Mouse (Mus musculus): Measurements from ENCODE around the gene Tmx4.
A peak's percentile ranks its signal among the peaks of the same experiment; 100 is the strongest.
"Not testable (repeated sequence)": the region's sequence is repeated elsewhere in the genome, so short reads cannot be mapped to it uniquely, and the experiment has no call there.

Tmx4 gene

DNA sequence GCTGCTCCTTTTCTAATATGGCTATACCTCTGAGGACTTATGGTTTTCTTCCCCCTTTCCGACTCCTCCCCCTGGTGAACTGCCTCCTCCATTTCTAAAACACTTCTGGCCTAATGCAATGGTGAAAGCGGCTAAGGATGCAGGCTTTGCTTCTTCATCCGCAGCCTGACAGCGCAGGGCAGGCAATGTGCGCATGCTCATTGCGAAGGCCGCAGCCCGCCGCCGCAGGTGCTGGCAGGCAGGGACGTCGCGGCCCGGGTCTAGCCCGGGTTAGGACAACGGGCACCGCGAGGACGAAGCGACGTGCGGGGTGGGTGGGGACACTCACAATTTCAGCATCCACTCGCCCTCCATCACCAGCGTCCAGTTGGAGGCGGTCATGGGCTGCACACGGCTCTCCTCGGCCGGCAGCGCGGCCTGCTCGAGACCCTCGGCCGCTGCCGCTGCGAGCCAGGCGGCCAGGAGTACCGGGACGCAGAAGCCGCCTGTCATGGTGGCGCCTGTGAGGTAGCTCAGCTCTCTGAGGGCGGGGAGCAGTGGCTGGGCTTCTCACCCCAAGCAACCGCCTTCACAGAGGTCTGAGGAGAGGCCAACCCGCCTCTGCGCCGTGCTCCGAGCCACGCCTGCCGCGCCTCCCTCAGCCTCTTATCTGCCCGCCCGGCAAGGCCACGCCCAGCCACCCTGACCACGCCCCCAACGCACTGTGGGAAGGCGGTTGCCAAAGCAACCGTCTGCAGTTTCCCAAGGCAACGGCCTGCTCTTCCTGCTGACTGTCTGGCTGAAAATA lies at the start of gene Tmx4:
TSS of gene Tmx4 (minus strand) at position 632 of the 787 bp plus-strand sequence.
- peak; percentile 96 for DNase-seq (ENCODE audit: low spot score)

DNA sequence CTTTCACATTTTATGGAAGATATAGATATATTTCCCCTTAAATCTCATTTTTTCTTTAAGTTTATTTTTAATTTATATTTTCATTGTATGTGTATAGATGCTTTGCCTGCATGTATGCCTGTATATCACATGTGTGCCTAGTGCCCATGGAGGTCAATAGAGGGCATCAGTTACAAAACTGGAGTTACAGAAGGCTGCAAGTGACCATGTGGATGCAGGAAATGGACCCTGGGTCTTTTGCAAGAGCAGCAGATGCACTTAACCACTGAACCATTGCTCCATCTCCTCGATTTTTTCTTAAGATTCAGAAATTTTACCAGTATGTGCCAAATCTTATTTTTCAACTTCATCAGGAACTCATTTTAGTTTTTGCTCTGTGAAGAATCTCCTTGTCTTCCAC lies 48.2 kb upstream of the Tmx4 start:
- no peak for DNase-seq (ENCODE audit: low spot score)

DNA sequence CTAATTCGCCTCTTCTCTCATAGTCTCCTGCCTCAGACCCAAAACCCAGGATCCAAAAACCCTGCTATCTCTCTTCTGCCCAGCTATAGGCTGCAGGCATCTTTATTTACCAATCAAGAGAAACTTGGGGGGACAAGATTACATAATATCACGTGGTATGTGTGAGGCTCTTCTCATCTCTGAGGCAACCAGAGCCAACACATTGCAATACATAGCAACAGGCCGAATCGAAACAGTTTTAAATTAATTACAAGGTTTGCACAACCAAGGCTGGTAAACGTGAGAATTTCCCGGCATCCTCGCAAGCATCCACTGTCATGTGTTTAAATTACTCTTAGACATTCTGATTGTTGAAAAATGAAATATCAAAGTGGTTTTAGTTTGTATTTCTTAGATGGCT lies 47.1 kb upstream of the Tmx4 start:
- no peak for DNase-seq (ENCODE audit: low spot score)

DNA sequence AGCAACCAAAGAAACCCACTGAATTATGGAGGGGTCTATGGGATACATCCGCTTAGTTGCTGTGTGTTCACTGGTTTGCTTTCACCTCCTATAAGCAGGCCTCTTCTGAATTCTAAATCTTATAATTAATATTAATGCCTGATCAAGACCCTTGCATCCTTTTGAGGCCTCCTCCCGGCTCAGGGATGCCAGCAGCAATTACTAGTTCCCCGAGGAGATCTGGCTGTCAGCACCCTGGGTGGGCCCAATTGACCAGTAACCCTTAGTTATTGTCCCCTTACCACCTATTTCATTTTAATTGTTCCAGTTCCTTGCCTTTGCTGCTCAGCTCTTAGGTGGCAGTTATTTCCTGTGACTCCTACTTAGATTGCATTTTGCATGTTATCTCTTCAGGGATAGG lies 38.4 kb upstream of the Tmx4 start:
- DNase-seq (ENCODE audit: low spot score): no peak

DNA sequence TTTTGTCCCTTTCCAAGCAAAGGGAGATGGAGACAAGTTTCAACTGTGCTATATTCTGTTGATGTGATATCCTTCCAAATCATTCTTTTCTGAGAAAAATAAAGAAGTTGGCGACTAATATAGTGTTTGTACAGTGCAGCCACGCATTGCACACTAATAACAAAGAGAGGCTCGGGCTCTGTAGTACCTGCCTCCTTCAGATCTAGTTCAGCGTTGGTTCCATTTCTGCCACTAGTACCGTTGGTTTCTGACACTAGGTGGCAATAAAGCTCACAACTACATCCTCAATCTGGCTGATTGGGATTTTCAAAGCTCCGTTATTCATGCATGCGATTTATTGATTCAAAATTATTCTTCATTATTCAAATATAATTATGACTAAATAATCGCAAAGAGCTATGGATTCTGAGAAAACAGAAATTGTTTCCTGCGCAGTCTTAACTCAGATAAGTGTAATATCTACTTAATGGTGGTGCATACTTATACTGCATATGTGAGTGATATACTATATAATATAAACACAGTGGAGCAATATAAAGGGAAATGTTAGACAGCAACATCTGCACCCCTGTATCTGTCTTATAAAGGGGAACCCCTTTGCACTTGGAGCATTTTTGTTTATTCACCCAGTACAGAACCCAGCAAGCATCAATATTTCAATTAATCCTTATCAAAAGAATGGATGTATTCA lies 37.5 kb upstream of the Tmx4 start:
- no peak for DNase-seq (ENCODE audit: low spot score)

DNA sequence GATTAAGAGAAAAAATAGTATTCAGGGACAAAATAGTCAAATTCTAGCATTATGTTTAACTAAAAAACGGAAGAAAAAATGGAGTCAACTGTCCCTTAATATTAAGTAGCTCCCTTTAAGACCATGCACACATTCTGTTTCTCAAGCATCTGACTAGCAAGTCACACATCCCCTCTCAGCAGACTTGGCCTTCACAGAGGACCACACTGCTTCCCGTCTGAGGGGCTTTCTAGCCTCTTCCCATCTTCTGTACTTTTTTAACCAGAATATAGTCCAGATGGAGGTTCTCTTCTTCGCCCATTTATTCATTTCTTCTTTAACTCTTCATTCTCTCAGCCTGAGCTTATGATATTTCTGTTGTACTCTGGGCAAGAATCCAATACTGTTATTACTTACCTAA lies 35.6 kb upstream of the Tmx4 start:
- DNase-seq (ENCODE audit: low spot score): no peak

- DNase-seq (ENCODE audit: low spot score): no peak
Observed at GRCm38 (mm10) chr2:134675465-134675864, 31.5 kb upstream of the Tmx4 start.

- peak; percentile 11 for DNase-seq (ENCODE audit: low spot score)
Observed at GRCm38 (mm10) chr2:134673604-134674003, 29.7 kb upstream of the Tmx4 start.

DNA sequence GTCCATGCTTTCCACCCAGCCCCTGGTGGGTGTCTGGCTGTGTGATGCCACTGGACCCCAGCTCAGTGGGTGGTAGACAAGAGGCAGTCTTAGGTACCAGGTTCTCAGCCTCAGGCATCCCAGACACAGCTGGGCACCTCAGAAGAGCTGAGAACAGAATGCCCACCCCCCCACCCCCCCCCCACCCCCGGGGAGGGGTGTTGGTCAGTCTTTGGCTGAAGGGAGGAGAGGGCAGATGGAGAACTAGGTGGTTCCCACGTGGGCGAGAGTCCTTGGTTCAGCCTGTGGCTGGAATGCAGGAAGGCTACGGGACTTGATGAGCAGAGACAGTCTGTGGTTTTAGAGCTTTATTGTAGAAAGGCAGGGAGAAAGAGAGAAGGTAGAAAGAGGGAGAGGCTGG lies 12.5 kb upstream of the Tmx4 start:
- no peak for DNase-seq (ENCODE audit: low spot score)

GRCm38 (mm10) chr2:134654668-134655067 lies 10.7 kb upstream of the Tmx4 start:
- no peak for DNase-seq (ENCODE audit: low spot score)

GRCm38 (mm10) chr2:134652759-134653158 lies 8.8 kb upstream of the Tmx4 start:
- DNase-seq (ENCODE audit: low spot score): no peak

GRCm38 (mm10) chr2:134648999-134649398 lies 5.1 kb upstream of the Tmx4 start:
- no peak for DNase-seq (ENCODE audit: low spot score)

DNA sequence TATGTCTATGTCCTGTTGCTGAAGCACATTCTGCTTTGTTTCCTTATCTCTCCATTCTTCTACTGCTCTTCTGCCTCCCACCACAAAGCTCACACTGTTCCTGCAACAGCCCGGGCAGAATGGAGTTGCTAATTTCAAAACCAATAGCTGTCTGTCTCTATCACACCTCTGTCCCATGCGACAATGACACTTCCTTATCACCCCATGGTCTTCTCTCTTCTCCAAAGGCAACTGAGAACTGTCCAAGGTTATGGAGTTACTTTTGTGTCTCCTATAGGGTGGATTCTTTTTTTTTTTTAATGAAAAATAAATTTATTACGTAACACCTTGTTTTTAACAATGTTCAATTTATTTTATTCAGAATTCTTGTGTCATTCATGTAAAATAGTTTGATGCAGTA lies 1.8 kb upstream of the Tmx4 start:
- no peak for DNase-seq (ENCODE audit: low spot score)

- DNase-seq (ENCODE audit: low spot score): no peak
Observed at GRCm38 (mm10) chr2:134645166-134645565, 1.2 kb upstream of the Tmx4 start.

DNA sequence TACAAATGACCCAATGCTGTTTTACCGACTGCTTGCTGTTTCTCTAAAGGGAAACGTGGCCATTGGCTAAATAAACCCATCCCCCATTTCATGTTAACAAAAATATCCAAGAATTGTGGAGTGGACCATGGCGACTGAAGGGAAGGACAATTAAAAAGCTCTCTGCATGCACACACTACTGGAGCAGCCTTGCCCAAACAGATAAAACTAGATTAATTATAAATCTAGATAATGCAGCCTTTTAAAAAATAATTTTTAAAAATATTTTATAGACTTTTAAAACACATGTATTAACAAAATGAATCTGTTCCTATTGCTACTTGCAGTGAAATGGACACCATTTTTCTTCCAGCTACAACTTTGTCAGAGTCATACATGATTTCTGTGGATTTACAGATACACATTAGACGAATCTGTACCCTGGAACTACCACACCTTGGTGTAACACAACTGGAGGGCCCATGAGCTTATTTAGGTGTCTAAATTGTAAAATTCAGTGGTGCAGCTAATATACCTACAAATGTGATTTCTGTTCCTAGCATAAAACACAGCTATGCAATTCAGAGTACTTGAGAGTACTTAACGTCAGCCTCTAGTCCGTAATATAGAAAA lies 462 bp upstream of the Tmx4 start:
- DNase-seq (ENCODE audit: low spot score): no peak

DNA sequence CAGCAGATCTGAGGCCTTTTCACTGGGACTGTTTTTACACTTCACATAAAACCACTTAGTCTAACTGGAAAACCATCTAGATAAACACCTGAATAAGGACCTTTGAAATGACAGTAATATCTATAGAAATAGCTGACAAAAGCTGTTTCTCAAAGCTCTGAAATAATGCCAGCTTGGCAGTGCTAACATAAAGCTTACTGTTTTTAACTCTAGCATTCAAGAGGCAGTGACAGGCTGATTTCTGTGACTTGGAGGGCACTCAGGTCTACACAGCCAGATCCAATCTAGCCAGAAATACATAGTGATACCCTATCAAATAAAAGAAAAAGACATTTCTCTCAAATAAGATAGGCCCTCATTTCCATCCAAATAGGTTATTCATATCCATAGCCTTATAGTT lies 1.6 kb downstream of the Tmx4 start:
- DNase-seq (ENCODE audit: low spot score): no peak

DNA sequence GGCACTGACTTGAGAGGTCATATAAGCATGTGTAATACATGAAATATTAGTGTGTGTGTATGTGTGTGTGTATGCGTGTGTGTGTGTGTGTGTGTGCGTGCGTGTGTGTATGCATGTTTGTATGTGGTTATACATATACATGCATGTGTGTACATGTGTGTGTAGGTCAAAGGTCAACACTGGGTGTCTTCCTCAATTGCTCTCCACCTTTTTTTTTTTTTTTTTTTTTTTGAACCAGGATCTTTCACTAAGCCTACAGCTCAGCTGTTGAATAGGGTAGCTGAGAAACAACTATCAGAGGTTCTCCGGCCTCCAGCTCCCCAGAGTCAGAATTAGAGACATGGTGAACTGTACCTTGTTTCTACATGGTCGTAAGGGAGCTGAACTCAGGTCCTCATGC lies 2.6 kb downstream of the Tmx4 start:
- no peak for DNase-seq (ENCODE audit: low spot score)

GRCm38 (mm10) chr2:134640398-134640797 lies 3.5 kb downstream of the Tmx4 start:
- DNase-seq (ENCODE audit: low spot score): no peak

- DNase-seq (ENCODE audit: low spot score): not testable (repeated sequence)
Observed at GRCm38 (mm10) chr2:134628541-134628940, 15.4 kb downstream of the Tmx4 start.

DNA sequence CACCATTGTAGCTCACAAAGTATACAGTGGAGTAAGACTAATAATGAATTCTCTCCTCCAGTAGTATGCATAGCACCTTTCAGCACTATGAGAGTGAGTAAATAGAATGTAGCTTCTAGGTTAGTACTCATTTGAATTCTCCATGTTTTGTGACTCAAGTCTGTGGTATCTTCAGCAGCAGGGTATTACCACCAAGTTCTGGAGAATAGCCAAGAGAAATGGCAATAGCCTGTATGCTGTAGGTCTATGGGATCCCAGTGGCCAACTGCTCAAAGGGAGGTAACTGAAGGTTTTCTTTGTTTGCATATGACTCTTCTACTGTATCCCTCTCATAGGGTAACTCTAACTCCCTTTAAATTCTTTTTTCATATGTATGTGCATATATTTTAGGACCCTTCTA lies 39.0 kb downstream of the Tmx4 start:
- no peak for DNase-seq (ENCODE audit: low spot score)

DNA sequence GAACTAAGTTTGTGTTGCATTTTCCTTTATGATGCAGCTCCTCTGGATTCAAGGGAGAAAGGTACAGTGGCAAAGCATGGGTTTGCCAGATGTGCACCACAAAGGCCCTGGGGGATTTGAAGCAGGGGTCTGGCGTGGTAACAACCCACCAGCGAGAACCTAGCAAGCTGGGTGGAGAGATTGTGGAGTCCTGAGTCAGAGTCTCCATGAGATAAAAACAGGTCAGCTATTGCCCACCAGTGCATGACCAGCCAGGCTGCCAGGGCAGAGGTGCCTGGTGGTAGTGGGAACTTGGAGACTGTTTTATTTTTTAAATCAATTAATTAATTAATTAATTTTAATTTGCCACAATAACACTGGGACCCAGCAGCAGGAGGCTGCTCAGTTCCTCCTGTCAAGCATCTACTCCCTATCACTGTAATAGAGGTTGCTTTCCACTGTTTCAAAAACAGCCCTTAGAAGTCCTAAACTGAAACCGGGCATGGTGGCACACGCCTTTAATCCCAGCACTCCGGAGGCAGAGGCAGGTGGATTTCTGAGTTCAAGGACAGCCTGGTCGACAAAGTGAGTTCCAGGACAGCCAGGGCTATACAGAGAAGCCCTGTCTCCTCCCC lies 52.8 kb downstream of the Tmx4 start:
- DNase-seq (ENCODE audit: low spot score): no peak

DNA sequence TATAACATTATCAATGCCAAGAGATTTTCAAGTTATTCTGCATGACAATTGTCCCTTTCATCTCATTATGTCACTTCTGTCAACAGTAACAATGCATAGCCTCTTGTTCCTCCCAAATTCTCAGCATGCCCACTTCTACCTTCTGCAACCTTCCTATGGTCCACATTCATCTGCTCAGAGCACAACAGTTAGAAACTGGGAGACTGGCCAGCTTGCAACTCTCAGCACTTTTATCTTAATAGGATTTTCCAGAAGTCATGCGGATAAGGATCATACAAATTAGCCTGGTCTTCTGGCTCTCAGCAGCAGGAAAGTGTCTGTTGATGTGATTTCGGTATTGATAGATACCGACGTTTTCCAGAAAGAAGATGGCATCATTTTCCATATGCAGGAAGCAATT lies 58.7 kb downstream of the Tmx4 start:
- DNase-seq (ENCODE audit: low spot score): no peak

GRCm38 (mm10) chr2:134559422-134559821 lies 84.5 kb downstream of the Tmx4 start:
- no peak for DNase-seq (ENCODE audit: low spot score)
